Mouse (Mus musculus) heart, postnatal 10 days (tissue): ENCODE results near the gene Gm47995. TPM values are rescaled to one million over a fixed set of nuclear protein-coding genes. Genes with fewer than 3 reads are reported as not detected.
A peak's percentile ranks its signal among the peaks of the same experiment; 100 is the strongest.
"Not testable (repeated sequence)": the region's sequence is repeated elsewhere in the genome, so short reads cannot be mapped to it uniquely, and the experiment has no call there.

ENCODE experiments used
- DNase-seq, 2 experiments: peaks; one replicate each; pipeline ENCODE4 v3.0.0; 2021
- intact Hi-C: fragments of 180-260 bp; cut with DNase I; formaldehyde crosslinking; loops from one replicate; pipeline ENCODE4 v1.15.1; 2025
- total RNA-seq, 2 experiments: library from RNA; stranded (reverse); gene quantifications; 2 replicates each; pipeline ENCODE4 v1.2.3; 2021

Gm47995 gene
- total RNA-seq, result not detected

DNA sequence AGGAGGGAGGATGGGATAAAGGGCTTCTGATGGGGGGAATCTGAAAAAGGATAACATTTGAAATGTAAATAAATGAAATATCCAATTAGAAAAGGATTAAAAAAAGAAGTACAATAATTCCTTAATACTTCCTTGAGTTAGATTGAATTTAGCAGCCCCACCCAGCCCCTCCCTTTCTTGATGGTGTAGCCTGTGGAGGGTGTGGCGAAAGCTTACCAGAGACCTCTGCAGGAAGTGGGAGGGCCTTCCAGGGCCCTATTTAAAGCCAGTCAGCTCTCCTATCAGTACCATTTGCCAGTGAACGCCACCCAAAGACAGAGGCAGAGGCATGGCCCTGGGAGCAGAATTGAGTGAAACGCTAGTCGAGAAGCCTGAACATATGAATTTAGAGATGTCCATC is at the start of gene Gm47995:
Gm47995 (plus strand) TSS at position 329 of the 400 bp plus-strand sequence.
- DNase-seq, intact Hi-C loops: not testable (repeated sequence)

DNA sequence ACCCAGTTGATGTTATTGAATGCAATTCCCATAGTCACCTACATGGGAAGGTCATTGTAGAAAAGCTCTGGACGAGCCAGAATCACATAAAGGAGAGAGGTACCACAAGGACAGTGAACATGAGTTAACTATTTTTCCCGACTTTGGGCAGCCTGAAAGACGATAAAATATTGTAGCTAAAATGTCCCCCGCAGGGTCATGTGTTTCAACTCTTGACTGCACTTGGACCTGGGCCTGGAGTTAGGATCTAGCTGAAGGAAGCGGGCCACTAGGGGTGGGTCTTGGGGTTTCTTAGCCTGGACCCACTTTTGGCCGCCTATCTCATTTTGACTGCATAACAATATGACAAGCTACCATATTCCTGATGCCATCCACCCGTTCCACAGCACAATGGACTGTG is 48.0 kb upstream of the Gm47995 start:
- intact Hi-C loops, result loop anchor here (5.0 kb wide), 1 partner anchor 48 kb away; no protein-coding TSS in a partner anchor
- no peak for DNase-seq

- no peak for DNase-seq
- intact Hi-C loops, result loop anchor here (5.0 kb wide), 1 partner anchor 49 kb away; no protein-coding TSS in a partner anchor
Measured at GRCm38 (mm10) chr1:151151089-151151488, 47.2 kb upstream of the Gm47995 start.

DNA sequence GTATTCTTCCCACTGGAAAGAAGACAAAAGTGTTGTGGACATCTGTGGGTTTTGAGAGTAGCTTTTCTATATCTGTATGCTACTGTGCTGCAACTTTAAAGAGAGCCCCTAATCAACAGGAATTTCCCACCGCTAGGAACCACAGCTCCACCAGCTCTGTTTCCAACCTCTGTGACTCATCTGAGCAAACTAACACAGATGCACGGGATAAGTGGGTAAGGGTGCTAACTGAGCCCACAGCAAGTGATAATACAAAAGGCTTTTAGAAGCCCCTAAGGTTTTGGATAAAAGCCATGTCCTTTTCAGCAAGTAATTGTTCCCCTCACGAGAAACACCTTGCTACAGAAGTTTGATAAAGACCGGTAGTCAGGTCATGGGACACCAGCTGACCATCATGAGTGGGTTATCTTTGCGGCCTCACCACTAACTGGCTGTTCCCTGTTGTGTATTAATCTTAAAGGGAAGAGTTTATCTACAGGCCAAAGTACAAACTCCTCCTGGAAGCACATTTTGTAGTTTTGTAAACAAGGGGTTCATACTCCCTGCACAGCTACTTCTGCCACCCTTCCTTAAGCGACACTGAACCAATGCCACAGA is 45.1 kb upstream of the Gm47995 start:
- intact Hi-C loops, result loop anchor here (5.0 kb wide), 1 partner anchor 51 kb away; no protein-coding TSS in a partner anchor
- peak; percentile 38 to 51 for DNase-seq

DNA sequence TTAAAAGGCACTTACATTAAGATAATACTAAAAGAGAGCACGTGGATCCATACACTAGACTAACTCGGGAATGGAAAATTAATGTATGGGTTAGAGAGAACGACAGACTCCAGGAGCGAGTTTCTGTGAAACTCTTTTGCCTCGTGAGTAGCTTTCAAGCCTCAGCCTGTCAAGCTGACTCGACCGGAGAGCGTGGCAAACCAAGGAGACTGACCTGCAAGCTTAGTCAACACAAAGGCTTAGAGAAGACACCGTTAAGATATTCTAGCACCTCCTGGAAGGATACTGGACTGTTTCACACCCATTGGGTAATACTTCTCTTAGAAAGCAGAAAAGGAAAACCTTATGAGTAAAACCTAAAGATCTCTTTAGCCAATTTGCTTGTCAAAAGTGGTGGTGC is 44.1 kb upstream of the Gm47995 start:
- intact Hi-C loops, result loop anchor here (5.0 kb wide), 1 partner anchor 52 kb away; no protein-coding TSS in a partner anchor
- not testable (repeated sequence) for DNase-seq

- intact Hi-C loops, result loop anchor here (5.0 kb wide), 1 partner anchor 186 kb away; the partner anchor contains the start of gene Ivns1abp
- no peak for DNase-seq
Measured at GRCm38 (mm10) chr1:151156129-151156528, 42.1 kb upstream of the Gm47995 start.

GRCm38 (mm10) chr1:151156777-151157632 is 41.2 kb upstream of the Gm47995 start:
- intact Hi-C loops, result loop anchor here (5.0 kb wide), 1 partner anchor 185 kb away; the partner anchor contains the start of gene Ivns1abp
- DNase-seq, result peak; percentile 23 to 44

- DNase-seq, result no peak
- intact Hi-C loops, result loop anchor here (5.0 kb wide), 1 partner anchor 184 kb away; the partner anchor contains the start of gene Ivns1abp
Measured at GRCm38 (mm10) chr1:151157963-151158856, 40.0 kb upstream of the Gm47995 start.

DNA sequence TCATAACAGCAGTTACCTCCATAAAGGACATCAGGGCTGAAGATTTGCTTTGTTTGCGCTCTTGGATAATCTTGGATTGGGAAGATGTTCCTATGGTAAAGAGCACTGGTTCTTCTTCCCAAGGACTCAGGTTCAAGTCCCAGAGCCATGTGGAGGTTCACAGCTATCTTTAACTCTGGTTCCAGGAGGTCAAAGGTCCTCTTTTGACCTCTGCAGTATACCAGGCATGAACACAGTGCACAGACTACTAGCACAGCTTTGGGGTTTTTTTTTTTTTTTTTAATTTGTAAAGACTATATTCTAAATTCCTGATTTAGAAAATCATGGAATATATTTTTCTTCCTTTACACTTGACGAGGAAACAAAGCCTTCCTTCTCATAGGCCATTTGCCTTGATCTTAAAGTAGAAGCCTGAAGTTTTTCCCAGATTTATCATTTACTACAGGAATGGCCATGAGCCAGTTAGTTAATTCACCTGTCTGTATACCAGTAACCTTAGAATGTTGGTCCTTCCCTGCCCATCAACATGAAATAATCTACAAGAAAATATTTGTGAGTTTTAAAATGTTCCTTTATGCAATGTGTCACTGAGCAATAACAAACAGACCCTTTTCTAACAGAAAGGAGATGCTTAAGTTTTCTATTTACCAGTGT is 39.3 kb upstream of the Gm47995 start:
- DNase-seq, result no peak
- intact Hi-C loops, result loop anchor here (5.0 kb wide), 1 partner anchor 183 kb away; the partner anchor contains the start of gene Ivns1abp

GRCm38 (mm10) chr1:151166031-151166430 is 32.2 kb upstream of the Gm47995 start:
- DNase-seq, result no peak
- intact Hi-C loops, result no loop called here

DNA sequence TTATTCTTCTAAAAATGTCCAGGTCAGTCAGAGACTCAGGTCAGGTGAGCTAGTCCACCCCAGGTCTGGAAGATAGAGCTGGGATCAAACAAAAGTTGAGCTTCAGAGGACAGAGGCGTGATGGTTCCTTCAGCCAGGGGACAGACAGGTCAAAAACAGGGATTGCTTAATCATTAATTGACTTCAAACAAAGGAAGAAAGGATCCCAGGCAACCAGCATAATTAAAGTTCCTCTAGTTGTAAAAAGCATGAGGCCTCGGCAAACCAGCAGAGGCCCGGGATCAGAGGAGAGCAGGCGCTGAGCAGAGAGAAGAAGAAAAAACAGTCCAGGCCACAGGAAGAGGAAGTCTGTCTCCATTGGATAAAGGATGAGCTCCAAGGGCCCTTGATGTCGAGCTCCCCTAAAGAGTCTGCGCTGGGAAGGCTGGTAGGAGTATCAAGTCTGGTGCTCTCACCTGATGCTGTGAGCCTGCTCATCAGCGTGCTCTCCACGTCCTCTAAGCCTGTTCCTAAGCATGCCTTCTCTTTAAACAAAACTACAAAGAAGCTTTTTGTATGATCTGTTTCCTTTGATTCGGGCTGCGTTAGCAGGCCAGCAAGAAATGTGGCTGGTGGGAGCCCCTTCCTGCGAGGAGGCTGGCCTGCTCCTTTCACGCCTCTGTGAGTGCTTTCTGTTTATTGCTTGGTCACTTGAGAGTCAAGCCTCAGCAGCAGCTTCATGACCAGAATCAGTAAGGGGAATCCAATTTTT is 30.8 kb upstream of the Gm47995 start:
- intact Hi-C loops, result no loop called here
- DNase-seq, result no peak

DNA sequence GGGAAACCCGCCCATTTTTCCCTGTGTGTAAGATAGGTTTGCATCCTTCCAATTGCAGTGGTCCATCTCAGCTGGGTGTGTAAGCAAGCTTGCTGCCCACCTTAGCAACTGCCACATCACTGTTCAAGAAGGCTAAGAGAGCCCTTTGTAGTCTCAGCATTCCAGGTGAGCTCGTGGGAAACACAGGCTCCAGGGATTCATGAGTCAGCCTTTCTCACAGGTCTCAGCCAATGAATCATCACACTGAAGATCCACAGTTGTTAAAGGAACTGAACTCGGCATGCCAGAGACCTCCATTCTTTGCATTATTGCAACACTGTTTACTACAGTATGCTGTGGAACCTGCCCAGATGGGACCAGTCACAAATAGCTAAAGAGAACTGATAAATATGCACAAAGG is 29.6 kb upstream of the Gm47995 start:
- no peak for DNase-seq
- intact Hi-C loops, result no loop called here

DNA sequence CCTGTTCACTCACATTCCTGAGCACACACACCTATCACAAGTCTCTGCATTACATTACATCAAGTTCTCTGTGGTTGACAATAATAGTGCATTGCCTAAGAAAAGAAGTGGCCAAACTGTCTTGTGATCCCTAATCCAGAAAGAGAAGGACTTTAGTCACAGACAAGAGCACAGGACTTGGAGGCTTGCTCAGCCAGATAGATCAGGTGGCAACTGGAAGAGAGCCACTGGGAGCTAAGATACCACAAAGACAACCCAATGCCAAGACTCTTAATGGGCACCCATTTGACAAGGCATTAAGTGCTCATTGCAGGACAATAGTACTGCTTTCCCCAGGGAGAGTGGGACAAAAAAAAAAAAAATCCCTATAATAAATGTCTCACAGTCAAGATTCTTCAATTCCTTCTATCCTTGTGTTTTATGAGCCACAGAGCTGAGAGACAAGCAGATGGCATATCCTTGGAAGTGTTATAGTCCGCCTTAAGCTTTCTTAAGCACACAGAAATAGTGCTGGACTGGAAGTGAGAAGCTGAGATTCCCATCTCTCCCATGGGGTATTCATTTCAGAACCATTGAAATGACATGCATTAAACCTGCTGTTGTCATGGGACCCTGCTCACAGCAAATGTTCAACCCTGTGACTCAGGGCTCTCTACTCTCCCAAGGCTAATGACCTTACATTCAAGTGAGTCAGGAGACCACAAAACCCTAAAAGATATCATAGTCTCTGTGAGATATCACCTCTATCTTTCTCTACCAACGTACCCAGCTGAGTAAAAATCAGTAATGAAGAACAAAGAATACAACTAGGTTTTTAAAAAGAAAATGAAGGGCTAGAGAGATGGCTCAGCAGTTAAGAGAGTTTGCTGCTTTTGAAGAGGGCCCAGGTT is 26.4 kb upstream of the Gm47995 start:
- intact Hi-C loops, result no loop called here

GRCm38 (mm10) chr1:151177030-151177936 is 21.0 kb upstream of the Gm47995 start:
- intact Hi-C loops, result loop anchor here (5.0 kb wide), 1 partner anchor 165 kb away; the partner anchor contains the start of gene Ivns1abp
- DNase-seq, result peak; percentile 21 to 38

More for the DNA sequence above, 26.4 kb upstream of the Gm47995 start:
- DNase-seq, result peak in 1 of 2 experiments; percentile 72

GRCm38 (mm10) chr1:151177937-151178271 is 20.3 kb upstream of the Gm47995 start:
- intact Hi-C loops, result loop anchor here (5.0 kb wide), 1 partner anchor 164 kb away; the partner anchor contains the start of gene Ivns1abp

DNA sequence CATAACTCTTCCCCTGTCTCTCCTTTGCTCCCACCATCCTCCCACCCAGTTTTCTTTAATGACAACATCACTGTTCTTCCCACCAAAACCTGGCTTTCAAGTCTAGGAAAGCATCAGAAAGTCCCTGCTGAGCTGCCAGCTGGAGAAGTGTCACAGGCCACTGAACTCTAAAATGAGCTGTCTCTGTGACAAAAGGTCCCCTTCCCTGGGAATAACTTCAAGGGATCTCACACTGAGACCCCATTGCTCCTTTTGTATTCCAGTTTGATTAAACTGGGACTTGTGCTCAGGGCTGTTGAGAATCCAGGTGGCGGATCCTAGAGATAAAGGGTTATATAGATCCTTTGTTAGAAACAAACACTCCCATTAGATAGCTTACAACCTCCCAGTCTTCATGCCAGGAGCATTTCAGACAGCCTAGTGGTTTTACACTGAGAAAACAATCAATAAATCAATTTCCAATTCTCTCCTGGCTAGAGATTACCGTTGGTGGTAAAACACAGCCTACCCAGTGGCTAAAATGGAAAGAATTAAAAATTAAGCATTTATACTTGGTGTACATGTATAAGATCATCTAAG is 19.7 kb upstream of the Gm47995 start:
- DNase-seq, result no peak
- intact Hi-C loops, result loop anchor here (5.0 kb wide), 1 partner anchor 164 kb away; the partner anchor contains the start of gene Ivns1abp

More at GRCm38 (mm10) chr1:151177937-151178271, 20.3 kb upstream of the Gm47995 start:
- DNase-seq, result no peak
